Mouse (Mus musculus): ENCODE results near the gene Crim1. TPM values are rescaled to one million over a fixed set of nuclear protein-coding genes. Genes with fewer than 3 reads are reported as not detected.

Crim1 gene
- polyA plus RNA-seq, 1 experiment from 2014 or later = 0.41 TPM

DNA sequence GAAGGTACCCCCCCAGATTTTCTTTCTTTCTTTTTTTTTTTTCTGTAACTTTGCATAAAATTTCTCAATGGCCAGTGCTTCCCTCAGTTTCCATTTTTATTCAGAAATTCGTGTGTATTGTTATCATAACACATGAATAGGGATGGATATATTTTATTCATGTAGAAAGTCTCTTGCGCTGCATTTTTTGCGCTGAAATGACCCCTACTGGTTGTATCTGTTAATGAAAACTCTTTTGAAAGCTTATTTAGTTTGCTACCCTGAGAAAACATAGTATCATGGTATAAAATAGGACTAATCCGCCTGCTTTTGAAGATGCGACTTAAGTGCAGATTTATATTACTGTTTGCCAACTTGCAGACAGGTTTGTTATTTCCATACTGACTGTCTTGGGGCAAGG, 3.4 kb downstream of the Crim1 start:
- peaks cover 43% of the 10 kb centered on the region for H3K27me3 ChIP-seq (ENCODE audit: control insufficient read depth, insufficient read depth, low read depth, low read length)
- no peaks in the 10 kb centered on the region for H3K36me3 ChIP-seq (ENCODE audit: control insufficient read depth, insufficient read depth)
- no peak overlapping the region for H3K27ac ChIP-seq (ENCODE audit: low read length)
- no peak overlapping the region for H3K4me3 ChIP-seq (ENCODE audit: low read depth, low read length)
- 47% methylated on average over 5 of the region's 5 CpGs for whole genome bisulfite sequencing (ENCODE audit: insufficient replicate concordance)
- ATAC-seq (ENCODE audit: low read depth) = no peak
- H3K4me2 ChIP-seq (ENCODE audit: low read depth, low read length) = no peak overlapping the region
- peaks cover 5% of the 10 kb centered on the region for H3K4me1 ChIP-seq (ENCODE audit: control insufficient read depth, low read depth, low read length)
- H3K9ac ChIP-seq (ENCODE audit: low read depth, low read length) = no peak overlapping the region
- H3K9me3 ChIP-seq (replicated peaks; ENCODE audit: control insufficient read depth, low read length) = no peaks in the 10 kb centered on the region

DNA sequence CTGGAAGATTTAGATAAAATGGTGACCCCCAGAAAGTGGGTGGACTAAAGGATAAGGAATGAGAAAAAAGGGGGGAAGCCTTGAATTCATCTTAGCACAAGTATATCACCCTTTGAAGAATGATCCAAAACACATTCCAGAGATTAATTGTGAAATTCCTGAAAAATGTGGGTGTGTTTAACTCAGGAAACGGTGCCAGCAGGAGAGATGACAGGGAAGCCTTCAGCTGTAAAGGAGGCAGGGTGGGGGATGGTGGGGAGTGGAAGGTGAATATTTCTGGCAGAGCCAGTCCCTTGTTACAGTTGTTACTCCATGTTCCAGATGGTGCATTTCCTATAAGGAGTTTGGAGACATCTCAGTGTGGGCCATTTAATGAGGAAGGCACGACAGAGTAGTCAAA, 6.4 kb downstream of the Crim1 start:
- no peak overlapping the region for H3K9ac ChIP-seq (ENCODE audit: low read depth, low read length)
- WGBS (ENCODE audit: insufficient replicate concordance) = 48% methylated on average over 2 of the region's 2 CpGs
- H3K27me3 ChIP-seq (ENCODE audit: control insufficient read depth, insufficient read depth, low read depth, low read length) = peaks cover 14% of the 10 kb centered on the region
- no peak overlapping the region for H3K4me3 ChIP-seq (ENCODE audit: low read depth, low read length)
- H3K9me3 ChIP-seq (replicated peaks; ENCODE audit: control insufficient read depth, low read length) = no peaks in the 10 kb centered on the region
- H3K36me3 ChIP-seq (ENCODE audit: control insufficient read depth, insufficient read depth) = no peaks in the 10 kb centered on the region
- no peaks in the 10 kb centered on the region; the same call in none of the 2 replicates for H3K4me1 ChIP-seq (ENCODE audit: control insufficient read depth, low read depth, low read length)
- ATAC-seq (ENCODE audit: low read depth) = no peak
- no peak overlapping the region for H3K4me2 ChIP-seq (ENCODE audit: low read depth, low read length)
- no peak overlapping the region for H3K27ac ChIP-seq (ENCODE audit: low read length)

DNA sequence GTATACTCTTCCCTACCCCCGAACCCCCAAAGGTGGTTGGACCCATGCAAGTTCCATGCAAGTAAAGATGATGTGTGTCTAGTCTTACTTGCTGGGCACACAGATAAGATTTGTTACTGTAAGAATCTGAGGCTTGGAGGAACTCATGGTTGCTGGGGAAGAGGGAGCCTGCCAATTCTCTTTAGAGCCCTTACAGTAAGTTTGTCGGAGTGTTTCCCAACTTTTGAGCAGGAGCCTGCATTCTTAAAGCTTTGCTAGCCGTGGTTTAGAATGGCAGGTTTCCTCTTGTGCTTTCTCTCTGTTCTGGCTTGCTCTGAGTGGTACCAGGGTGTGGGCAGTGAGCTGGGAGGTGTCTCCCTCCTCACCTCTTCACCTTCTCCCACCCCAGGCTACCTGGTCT, 7.2 kb downstream of the Crim1 start:
- Histone ChIP-seq H3K27ac (ENCODE audit: low read length) (no peak overlapping the region), H3K36me3 (ENCODE audit: control insufficient read depth, insufficient read depth) (no peaks in the 10 kb centered on the region), H3K27me3 (ENCODE audit: control insufficient read depth, insufficient read depth, low read depth, low read length) (peaks cover 8% of the 10 kb centered on the region; the same call in 1 of the 2 replicates), H3K9me3 (replicated peaks; ENCODE audit: control insufficient read depth, low read length) (no peaks in the 10 kb centered on the region), H3K9ac (ENCODE audit: low read depth, low read length) (no peak overlapping the region), H3K4me3 (ENCODE audit: low read depth, low read length) (no peak overlapping the region), H3K4me2 (ENCODE audit: low read depth, low read length) (no peak overlapping the region), H3K4me1 (ENCODE audit: control insufficient read depth, low read depth, low read length) (no peaks in the 10 kb centered on the region; the same call in 1 of the 2 replicates)
- WGBS (ENCODE audit: insufficient replicate concordance) = 46% methylated on average over 3 of the region's 3 CpGs
- ATAC-seq (ENCODE audit: low read depth) = no peak

DNA sequence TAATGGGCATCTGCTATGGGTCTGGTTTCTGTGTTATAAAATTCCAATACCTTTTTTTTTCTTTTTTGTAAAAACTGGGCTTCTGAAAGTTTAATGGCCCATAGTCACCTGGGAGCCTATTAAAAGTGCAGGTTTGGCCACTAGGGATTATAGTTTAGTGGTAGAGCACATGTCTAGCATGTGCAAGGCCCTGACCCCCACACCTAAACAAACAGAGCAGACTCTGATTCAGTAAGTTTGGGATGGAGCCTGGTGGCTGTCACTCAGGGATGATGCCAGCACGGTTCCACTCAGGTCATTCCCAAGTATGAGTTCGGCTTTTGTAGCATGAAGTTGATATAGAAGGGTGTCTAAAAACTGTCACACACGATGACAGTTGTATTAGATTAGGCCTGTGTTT, 8.8 kb downstream of the Crim1 start:
- no peak for ATAC-seq (ENCODE audit: low read depth)
- 49% methylated on average over 3 of the region's 3 CpGs for WGBS (ENCODE audit: insufficient replicate concordance)

DNA sequence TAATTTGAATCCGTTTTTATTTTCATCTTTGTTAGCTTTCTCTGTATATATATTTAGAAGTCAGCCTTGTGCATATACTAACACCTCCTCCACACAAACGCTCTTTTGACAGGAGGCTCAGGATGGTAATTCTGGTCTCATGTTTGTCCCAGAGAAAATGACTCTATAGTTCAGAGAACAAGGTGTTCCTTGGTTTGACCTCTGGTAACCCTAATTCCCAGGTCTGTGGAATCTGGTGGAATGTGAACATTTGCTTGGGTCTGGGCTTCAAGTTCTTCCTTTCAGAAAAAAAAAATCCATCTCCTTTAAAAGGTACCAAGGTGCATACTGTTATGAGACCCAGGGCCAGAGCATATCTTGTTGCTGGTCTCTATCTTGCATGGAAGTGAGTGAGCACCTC, 9.6 kb downstream of the Crim1 start:
- ATAC-seq (ENCODE audit: low read depth) = no peak
- Histone ChIP-seq H3K4me2 (ENCODE audit: low read depth, low read length) (no peak overlapping the region), H3K27me3 (ENCODE audit: control insufficient read depth, insufficient read depth, low read depth, low read length) (no peaks in the 10 kb centered on the region), H3K27ac (ENCODE audit: low read length) (no peak overlapping the region), H3K4me3 (ENCODE audit: low read depth, low read length) (no peak overlapping the region), H3K36me3 (ENCODE audit: control insufficient read depth, insufficient read depth) (no peaks in the 10 kb centered on the region), H3K9ac (ENCODE audit: low read depth, low read length) (no peak overlapping the region), H3K9me3 (replicated peaks; ENCODE audit: control insufficient read depth, low read length) (no peaks in the 10 kb centered on the region), H3K4me1 (ENCODE audit: control insufficient read depth, low read depth, low read length) (no peaks in the 10 kb centered on the region; the same call in 1 of the 2 replicates)
- 65% methylated on average over 2 of the region's 2 CpGs for WGBS (ENCODE audit: insufficient replicate concordance)

More for the DNA sequence above, 8.8 kb downstream of the Crim1 start:
- Histone ChIP-seq H3K27ac (ENCODE audit: low read length) (no peak overlapping the region), H3K4me1 (ENCODE audit: control insufficient read depth, low read depth, low read length) (no peaks in the 10 kb centered on the region; the same call in 1 of the 2 replicates), H3K9me3 (replicated peaks; ENCODE audit: control insufficient read depth, low read length) (no peaks in the 10 kb centered on the region), H3K36me3 (ENCODE audit: control insufficient read depth, insufficient read depth) (no peaks in the 10 kb centered on the region), H3K27me3 (ENCODE audit: control insufficient read depth, insufficient read depth, low read depth, low read length) (no peaks in the 10 kb centered on the region), H3K9ac (ENCODE audit: low read depth, low read length) (no peak overlapping the region), H3K4me2 (ENCODE audit: low read depth, low read length) (no peak overlapping the region), H3K4me3 (ENCODE audit: low read depth, low read length) (no peak overlapping the region)

DNA sequence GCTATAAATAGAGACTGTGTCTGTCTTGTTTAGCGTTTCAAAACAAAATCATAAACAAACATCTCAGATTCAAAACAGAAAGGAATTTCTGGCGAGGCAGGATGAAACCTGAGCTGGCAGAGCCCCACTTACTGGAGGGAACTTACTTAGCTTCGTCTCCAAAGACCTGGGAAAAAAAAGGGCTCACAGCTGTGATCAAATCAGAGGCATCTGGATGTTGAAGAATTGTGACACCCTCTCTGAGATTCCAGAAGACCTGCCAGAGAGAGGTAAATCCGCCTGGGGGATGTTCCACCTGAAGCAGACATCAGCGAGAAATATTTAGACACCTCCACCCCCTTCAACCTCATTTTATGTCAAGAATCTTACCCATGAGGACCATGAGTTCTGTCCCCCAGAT, 11.8 kb downstream of the Crim1 start:
- no peaks in the 10 kb centered on the region for H3K36me3 ChIP-seq (ENCODE audit: control insufficient read depth, insufficient read depth)
- H3K27me3 ChIP-seq (ENCODE audit: control insufficient read depth, insufficient read depth, low read depth, low read length) = no peaks in the 10 kb centered on the region
- no peaks in the 10 kb centered on the region for H3K9me3 ChIP-seq (replicated peaks; ENCODE audit: control insufficient read depth, low read length)
- 54% methylated on average over 5 of the region's 5 CpGs for WGBS (ENCODE audit: insufficient replicate concordance)
- no peak overlapping the region for H3K27ac ChIP-seq (ENCODE audit: low read length)
- no peak overlapping the region for H3K4me3 ChIP-seq (ENCODE audit: low read depth, low read length)
- no peaks in the 10 kb centered on the region for H3K4me1 ChIP-seq (ENCODE audit: control insufficient read depth, low read depth, low read length)
- ATAC-seq (ENCODE audit: low read depth) = no peak
- no peak overlapping the region for H3K4me2 ChIP-seq (ENCODE audit: low read depth, low read length)
- no peak overlapping the region for H3K9ac ChIP-seq (ENCODE audit: low read depth, low read length)

DNA sequence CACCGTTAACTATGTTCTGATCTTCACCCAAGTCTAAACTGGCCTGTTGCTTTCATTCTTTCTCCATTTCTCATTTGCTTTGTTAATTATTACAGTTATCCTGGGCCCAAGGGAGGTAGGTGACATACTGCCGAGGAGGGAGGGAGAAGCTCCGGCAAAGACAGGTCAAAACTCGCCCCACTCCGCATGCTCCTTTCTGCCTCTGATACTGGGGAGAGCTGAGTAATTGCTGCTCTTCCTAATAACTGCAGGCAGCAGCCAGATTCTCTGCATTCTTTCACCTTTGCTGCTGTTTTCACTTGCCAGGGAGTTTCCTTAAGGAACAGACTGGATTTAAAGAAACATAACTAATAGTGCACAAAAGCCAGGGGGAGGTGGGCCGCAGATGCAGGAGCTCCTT, 13.1 kb downstream of the Crim1 start:
- Histone ChIP-seq H3K27ac (ENCODE audit: low read length) (no peak overlapping the region), H3K9ac (ENCODE audit: low read depth, low read length) (no peak overlapping the region), H3K4me1 (ENCODE audit: control insufficient read depth, low read depth, low read length) (no peaks in the 10 kb centered on the region), H3K4me3 (ENCODE audit: low read depth, low read length) (no peak overlapping the region), H3K27me3 (ENCODE audit: control insufficient read depth, insufficient read depth, low read depth, low read length) (no peaks in the 10 kb centered on the region), H3K9me3 (replicated peaks; ENCODE audit: control insufficient read depth, low read length) (no peaks in the 10 kb centered on the region), H3K36me3 (ENCODE audit: control insufficient read depth, insufficient read depth) (no peaks in the 10 kb centered on the region), H3K4me2 (ENCODE audit: low read depth, low read length) (no peak overlapping the region)
- no peak for ATAC-seq (ENCODE audit: low read depth)
- WGBS (ENCODE audit: insufficient replicate concordance) = 64% methylated on average over 6 of the region's 6 CpGs

DNA sequence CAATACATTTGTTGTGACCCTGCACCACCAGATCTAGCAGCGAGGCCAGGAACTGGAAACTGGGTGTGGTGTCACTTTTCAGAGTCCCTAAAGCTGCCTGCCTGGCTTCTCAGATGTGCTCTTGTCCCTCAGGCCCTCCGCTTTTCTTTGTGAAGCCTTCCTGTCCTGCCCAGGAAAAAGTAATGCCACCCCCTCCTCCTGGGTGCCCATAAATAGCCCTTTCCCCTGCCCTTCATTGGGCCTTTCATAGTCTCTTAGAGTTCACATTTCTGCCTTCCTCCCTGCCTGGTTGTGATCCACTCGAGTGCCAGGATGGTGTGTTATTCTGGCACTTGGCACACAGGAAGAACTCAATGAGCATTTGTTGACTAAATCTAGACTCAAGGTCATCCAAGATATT, 16.5 kb downstream of the Crim1 start:
- H3K36me3 ChIP-seq (ENCODE audit: control insufficient read depth, insufficient read depth) = no peaks in the 10 kb centered on the region
- no peaks in the 10 kb centered on the region for H3K27me3 ChIP-seq (ENCODE audit: control insufficient read depth, insufficient read depth, low read depth, low read length)
- no peaks in the 10 kb centered on the region; the same call in 1 of the 2 replicates for H3K4me1 ChIP-seq (ENCODE audit: control insufficient read depth, low read depth, low read length)
- H3K4me3 ChIP-seq (ENCODE audit: low read depth, low read length) = no peak overlapping the region
- no peak overlapping the region for H3K4me2 ChIP-seq (ENCODE audit: low read depth, low read length)
- 57% methylated on average over 3 of the region's 3 CpGs for WGBS (ENCODE audit: insufficient replicate concordance)
- no peak overlapping the region for H3K27ac ChIP-seq (ENCODE audit: low read length)
- no peak for ATAC-seq (ENCODE audit: low read depth)
- no peaks in the 10 kb centered on the region for H3K9me3 ChIP-seq (replicated peaks; ENCODE audit: control insufficient read depth, low read length)
- no peak overlapping the region for H3K9ac ChIP-seq (ENCODE audit: low read depth, low read length)

DNA sequence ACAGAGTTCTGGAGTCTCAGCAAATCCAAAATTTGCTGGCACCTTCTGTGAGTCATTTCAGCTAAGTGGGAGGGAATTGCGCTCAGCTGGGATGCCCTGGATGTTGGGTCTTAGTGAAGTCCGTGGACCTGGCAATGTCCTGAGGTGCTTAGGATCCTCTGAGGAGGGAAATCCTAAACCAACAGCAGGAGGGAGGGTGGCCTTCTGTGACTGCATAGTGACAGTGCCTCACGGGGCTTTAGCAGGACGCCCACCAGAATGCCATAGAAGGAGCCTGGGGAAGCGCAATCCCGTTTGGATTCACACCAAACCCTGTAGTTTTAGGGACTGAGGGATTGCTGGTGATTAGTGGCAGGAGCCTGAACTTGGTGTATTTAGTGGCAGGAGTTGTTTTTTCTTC, 17.4 kb downstream of the Crim1 start:
- H3K27ac ChIP-seq (ENCODE audit: low read length) = no peak overlapping the region
- no peaks in the 10 kb centered on the region for H3K9me3 ChIP-seq (replicated peaks; ENCODE audit: control insufficient read depth, low read length)
- no peak overlapping the region for H3K4me2 ChIP-seq (ENCODE audit: low read depth, low read length)
- H3K9ac ChIP-seq (ENCODE audit: low read depth, low read length) = no peak overlapping the region
- H3K4me3 ChIP-seq (ENCODE audit: low read depth, low read length) = no peak overlapping the region
- WGBS (ENCODE audit: insufficient replicate concordance) = 76% methylated on average over 6 of the region's 6 CpGs
- no peaks in the 10 kb centered on the region for H3K36me3 ChIP-seq (ENCODE audit: control insufficient read depth, insufficient read depth)
- no peak for ATAC-seq (ENCODE audit: low read depth)
- H3K4me1 ChIP-seq (ENCODE audit: control insufficient read depth, low read depth, low read length) = no peaks in the 10 kb centered on the region; the same call in 1 of the 2 replicates
- H3K27me3 ChIP-seq (ENCODE audit: control insufficient read depth, insufficient read depth, low read depth, low read length) = no peaks in the 10 kb centered on the region

Measured in liver, embryonic 16.5 days (tissue).